Mouse (Mus musculus) urinary bladder, adult 18-20 months (tissue): ENCODE measurements around the gene 1700001C19Rik.

Experiments
- DNase-seq, 2 experiments: peaks; one replicate each; pipeline ENCODE4 v3.0.0; 2022; ENCODE audit warnings: low spot score in 2 of 2, mixed read lengths in 2 of 2

1700001C19Rik gene

DNA sequence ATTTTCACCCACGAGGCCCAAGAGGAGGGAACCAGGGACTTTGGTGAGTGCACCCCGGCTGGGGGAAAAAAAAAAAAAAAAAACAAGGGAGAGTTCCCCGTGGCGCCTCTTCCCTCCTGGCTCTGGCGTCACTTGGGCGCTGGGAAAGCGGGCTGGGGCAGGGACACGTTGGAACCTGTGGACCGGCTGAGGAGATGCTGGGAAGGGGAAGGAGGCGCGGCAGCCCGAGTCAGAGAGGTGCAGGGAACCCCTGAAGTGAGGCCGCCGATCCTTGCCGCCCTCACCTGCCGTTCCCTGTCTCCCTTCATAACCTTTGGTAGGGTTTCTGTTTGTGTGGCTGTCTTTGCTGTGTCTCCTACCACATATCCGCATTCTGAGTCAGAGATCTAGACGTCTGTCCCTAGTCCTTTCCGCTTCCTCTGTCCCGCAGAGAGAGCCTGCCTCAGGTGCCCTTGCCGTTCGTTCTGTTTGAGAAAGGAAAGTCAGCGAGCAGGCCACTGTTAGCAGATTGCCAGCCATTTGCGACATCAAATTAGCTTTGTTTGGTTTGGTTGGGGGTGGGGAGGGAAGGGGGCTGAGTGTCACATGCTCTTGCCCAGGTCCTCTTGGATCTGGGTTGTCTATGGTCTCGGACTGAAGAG, at the start of gene 1700001C19Rik:
TSS of gene 1700001C19Rik (minus strand) at position 470 of the 641 bp plus-strand sequence.
- no peak for DNase-seq

DNA sequence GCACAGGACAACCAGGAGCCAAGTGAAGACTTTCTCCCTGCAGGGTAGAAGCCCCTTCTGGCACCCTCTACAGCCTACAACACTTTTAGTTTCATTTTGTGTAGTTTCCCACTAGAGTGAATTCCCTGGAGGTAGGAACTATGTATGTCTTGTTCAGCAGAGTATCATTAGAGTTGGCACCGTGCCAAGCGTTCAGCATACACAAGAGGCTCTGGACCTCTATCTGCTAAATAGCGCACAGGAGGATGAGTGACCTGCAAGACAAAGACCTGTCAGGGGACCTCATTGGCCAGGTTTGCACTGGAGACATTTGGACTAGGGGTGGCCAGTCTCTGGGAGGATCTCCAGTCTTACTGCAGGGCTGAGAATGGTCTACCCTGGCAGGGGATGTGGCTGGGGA, 48.6 kb upstream of the 1700001C19Rik start:
- no peak for DNase-seq

DNA sequence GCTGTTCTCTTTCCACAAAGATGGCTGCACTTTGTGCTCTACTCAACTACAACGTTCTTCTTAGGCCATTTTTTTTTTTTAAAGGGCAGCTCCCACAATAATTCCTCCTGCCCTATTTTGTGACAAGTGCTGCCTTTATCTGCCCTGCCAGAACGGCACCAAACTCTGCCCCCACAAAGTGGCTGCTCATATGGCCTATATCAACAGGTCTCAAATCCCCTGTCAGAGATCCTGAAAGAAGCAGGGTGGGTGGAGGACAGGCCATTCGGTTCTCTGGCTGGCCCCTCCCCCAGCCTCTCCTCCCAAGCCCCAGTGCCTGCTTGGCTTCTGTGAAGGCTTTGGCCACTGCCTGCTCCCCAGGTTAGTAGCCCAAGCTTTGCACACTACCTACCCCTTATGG, 47.8 kb upstream of the 1700001C19Rik start:
- no peak for DNase-seq

DNA sequence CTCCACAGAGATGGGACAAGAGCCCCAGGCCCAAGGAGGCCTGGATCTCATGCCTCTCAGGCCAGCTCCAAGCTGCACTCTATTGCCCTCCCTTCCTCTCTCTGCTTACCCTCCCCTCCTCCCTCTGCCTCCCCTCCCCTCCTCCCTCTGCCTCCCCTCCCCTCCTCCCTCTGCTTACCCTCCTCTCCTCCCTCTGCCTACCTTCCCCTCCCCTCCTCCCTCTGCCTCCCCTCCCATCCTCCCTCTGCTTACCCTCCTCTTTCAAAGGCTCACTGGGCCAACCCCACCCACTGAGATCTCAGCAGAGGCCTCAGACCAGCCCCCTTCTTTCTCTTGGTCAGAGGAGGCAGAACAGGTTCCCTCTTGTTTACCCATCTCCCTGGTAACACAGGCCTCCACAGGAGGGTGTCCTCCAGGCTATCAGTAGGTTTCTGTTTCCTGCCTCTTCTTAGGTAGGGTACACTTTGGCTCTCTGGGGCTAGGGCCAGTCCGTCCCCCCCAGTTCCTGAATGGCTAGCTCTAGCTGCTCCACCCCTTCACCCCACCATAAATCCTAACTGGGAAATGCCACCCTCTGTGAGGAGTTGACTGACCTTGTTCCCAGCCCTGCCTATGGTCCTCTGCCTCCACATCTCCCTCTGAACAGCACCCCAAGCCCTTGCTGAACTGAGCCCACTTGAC, 47.2 kb upstream of the 1700001C19Rik start:
- peak in 1 of 2 experiments; percentile 70 for DNase-seq

DNA sequence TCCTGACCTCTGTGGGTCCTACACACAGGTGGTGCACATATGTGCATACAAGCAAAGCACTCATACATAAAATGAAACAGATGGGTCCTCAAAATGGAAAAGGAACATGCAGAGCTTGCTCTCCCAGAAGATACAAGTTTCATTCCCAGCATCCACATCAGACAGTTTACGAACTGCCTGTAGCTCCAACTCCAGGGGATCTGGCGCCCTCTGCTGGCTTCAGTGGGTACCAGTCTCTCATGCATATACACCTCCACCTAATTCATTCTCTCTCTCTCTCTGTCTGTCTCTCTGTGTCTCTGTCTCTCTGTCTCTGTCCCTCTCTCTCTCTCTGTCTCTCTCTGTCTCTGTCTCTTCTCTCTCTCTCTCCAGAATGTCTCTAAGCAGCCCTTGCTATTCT, 45.2 kb upstream of the 1700001C19Rik start:
- DNase-seq: no peak

DNA sequence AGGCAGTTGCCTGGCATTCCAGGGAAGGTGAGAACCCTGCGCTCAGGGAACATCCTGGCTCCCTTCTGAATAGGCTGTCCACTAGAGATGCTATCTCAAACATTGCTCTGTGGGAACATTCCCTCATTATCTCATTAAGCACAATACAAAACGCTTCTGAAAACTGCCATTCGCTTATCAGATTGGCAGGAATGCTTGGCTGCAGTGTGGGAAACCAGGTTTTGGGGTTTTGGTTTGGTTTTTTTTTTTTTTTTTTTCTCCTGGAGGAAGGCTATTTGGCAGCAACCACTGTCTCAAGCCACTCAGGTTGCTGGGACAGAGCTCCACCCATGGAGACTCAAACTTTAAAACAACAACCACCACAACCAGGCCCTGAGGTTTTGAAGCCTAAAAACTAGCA, 42.7 kb upstream of the 1700001C19Rik start:
- no peak for DNase-seq

DNA sequence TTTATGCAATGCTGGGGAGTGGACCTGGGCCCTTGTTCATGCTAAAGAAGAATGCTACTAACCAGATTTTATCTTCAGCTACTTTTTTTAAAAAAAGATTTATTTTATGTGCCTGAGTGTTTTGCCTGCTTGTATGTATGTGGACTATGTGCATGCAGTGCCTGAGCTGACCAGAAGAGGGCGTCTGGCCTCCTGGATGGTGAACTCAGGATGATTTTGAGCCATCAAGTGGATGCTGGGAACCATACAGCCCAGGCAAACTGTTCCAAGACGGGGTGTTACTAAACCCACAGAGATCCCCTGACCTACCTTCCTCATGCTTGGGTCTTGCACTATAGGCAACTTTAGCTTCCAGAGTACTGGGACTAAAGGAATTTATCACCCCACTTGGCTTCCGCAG, 38.5 kb upstream of the 1700001C19Rik start:
- no peak for DNase-seq

DNA sequence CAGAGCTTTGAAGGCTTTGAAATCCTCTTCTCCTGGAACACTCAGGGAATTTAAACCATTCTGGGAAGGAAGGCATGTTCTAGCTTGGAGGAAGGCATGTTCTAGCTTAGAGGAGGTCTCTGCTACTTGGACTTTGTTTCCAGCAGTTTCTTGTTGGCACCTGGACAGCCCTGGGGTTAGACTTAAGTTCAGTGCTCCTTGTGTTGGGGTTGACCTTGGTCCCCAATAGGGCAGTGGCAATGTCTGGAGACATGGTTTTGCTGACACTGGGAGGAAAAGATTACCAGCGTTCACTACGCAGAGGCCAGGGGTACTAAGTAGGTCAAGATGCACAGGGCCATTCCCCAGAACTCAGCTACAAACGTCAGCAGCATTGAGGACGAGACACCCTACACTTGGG, 38.0 kb upstream of the 1700001C19Rik start:
- DNase-seq: no peak

DNA sequence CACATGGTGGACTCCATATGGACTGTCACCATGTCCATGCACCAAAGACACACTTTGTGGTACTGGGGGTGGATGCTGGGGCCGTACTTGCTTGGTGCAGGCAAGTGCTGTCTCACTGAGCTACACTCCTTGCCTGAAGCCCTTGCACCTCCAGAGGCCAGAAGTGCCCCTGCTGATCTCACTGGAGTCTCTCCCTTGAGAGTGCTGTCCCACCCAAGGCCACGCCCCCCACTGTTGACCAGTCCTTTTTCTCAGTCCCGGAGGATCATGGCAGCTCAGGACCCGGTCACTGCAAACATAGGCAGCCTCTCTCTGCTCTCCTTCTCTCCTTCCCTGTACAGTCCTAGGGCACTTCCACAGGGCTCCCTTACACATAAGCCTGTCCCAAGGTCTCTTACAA, 37.1 kb upstream of the 1700001C19Rik start:
- DNase-seq: no peak

DNA sequence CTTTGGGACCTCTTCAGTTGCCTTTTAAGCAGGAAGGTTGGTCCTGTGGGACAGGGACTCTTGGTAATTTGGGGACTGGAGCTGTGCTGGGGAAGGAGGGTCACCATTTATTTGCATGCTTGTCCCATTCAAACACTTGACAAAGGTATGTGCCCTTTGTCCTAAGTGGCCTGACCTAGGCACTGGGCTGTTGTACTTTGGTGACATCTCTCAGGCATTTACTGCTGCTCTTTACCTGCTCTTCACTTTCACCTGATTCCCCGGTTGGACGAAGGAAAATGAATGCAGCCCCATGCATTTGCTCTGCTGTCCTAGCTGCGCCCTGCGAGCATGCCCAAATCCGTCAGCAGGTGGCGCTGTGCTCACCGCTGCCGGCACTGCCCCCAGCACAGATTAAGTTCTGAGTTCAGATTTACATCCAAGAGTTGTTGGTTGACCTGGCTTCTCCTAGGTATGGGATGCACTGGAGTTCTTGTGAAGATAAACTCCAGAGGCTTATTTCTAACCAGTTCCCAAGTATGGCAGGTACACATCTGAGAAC, 36.3 kb upstream of the 1700001C19Rik start:
- DNase-seq: no peak

DNA sequence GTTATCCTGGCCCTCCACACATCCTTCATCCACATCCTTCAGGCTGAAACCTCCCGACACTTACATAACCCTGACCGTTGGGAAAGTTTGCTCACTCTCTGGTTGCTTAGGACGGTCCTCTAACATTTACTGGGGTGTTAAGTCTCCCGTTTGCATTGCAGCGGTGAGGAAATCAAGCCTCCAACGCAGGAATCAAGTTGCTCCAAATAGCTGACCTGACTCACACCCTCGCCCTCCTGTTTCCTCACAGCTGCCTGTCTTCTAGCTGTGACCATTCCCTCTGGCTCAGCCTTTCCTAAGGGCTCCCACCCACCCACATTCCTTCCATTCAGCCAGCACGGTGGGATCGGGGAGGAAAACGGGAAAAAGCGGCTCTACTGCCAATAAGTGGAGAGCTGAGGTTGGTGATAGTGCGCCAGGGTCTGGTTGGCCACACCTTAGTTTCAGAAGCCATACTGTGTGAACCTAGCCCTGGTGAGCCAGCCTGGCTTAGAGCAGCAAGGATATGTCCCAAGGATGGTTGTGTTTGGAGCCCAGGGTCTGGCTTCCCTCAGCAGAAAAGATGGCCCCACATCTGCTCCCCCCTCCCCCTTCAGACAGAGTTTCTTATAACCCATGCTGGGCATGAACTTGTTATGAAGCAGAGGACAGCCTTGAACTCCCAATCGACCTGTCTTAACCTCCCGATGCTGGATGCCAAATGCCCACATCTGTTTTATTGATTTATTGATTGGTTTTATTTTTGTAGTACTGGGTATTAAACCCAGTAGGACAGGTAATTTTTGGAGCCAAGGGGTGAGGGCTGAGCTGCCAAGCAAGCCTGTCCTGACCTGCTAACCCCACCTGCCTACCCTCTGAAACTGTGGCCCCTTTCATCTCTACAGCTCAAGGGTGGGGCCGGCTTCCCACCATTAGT, 35.5 kb upstream of the 1700001C19Rik start:
- DNase-seq: no peak

DNA sequence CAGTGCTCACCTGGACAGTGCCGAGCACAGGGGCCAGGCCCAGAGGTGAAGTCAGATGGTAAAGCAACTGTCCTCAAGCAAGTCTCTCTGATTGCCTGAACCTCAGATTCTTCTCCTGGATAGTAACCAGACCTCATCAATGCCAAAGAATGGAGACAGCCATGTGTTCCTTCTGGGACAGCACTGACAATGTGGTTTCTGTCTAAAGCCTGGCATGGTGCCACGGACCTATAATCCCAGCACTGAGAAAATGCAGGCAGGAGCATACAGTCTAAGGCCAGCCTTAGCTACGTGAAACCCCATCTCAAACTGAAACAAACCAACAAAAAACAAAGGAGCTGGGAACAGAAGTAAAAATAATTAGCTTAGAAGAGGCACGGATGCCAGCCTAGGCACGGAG, 33.5 kb upstream of the 1700001C19Rik start:
- no peak for DNase-seq

DNA sequence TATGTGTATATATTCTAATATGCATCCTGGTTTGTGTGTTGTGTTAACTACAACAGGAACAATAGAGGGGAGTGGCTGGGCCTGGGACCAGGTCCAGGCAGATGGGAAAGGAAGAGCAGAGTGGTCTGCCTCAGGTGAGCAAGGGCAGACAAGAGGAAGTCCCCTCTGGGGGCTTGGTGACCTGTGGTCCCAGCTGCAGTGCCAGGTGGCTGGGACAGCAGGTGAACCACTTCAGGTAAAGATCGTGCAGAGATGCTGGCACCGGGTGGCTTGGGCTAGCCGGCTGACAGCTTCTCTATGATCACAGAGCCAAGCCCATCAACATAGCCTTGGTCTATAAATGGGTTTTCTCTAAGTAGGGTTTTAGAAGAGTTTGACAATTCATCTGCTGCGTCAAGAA, 32.9 kb upstream of the 1700001C19Rik start:
- DNase-seq: no peak

DNA sequence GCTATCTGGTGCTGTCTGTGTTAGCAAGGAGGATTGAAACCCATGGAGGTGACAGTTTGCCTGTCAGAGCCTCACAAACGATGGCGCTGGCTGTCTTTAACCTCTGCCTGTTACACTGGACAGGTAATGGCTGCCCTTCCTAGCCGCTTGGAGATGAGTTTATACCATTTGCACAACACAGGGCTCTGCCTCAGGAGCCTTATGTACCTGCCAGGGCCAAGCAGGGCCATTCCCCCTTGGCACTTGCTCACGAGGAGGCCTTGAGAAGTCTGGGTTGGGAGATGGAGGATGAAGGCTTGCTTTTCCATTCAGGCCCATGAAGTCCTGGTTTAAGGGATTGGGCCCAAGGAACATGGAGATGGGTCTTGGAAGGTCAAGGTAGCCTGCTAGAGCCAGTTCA, 32.5 kb upstream of the 1700001C19Rik start:
- no peak for DNase-seq

DNA sequence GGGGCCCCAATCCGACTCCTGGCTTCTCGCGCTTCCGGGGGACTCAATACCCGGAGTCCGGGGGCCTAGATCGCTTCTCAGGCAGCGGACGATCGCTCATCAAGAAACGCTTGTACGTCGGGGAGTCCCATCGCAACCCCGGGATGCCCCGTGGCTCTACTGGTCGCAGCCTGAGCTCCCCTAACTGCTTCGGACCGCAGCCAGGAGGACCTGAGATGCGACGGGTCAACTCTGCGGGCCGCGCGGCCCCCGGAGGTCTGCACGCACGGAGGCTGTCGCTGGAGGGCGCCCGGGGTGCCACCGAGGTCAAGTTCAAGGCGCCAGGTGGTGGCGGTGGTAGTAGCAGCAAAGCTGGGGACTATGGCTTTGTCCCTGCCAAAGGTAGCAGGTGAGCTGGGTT, 31.3 kb upstream of the 1700001C19Rik start:
- DNase-seq: no peak

DNA sequence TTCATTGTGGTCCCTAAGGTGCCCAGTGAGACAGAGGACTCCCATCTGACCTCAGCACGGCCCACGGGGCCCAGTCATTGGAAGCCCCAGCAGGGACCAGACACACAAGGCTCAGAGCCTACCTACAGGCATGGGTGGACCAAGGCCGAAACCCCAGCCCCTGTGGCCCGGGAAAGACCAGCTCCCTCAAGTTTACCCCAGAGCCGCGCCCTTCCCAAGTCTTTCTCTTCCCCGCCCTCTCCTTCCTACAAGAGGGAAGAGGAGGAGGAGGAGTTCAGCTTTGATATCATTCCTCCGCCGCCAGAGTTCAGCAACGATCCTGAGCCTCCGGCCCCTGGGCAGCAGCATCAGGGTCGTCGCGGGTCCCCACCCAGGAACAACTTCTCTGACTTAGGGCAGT, 30.9 kb upstream of the 1700001C19Rik start:
- DNase-seq: no peak

DNA sequence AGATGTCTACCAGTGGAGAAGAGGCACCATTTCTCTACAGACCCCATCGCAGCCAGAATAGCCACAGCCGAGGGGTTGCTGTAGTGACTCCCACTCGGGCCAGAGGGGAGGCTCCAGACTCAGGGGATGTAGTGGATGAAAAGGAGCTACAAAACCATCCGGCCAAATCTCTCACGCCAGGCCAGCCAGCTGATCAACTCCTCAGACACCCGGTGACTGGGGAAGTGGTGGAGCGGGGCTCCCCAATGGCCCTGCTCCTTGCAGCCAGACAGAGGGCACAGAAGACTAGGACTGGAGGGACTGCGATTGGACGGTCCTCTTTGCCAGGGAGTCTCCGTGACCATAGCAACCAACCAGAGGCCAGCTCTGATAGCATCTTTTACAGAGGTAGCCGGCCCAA, 30.5 kb upstream of the 1700001C19Rik start:
- DNase-seq: no peak

DNA sequence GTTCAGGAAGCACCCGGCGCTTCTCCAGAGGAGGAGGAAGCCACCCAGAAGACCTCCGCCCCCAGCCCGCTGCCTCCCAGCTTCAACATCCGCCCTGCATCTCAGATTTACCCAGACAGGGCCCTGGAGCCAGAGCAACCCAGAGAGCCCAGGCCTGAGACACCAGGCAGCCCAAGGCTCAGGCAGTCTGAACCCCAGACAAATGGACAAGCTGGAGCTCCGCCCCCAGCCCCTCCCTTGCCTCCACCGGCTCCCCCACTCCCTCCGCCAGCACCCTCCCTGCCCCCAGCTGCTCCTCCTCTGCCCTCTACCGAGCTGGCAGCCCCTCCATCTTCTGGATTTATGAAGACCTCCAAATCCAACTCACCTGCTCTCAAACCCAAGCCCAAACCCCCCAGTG, 29.1 kb upstream of the 1700001C19Rik start:
- no peak for DNase-seq

DNA sequence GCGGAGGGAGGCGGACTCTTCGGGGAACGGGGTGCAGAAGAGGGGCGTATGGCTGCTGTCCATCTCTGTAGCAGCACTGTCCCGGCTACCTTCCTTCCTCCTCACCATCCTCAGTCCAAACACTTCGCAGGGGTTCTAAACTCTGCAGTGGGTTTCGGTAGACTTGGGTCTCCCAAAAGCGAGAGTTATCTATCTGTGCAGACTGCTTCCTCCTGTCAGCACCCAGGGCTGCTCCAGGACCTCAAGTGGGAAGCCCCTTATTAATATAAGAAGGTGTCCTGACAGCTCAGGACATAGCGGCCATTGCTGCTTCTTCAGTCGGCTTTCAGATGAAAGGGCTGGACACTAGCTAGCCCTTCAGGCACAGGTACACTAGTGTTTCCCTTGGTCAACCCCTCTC, 27.8 kb upstream of the 1700001C19Rik start:
- no peak for DNase-seq

DNA sequence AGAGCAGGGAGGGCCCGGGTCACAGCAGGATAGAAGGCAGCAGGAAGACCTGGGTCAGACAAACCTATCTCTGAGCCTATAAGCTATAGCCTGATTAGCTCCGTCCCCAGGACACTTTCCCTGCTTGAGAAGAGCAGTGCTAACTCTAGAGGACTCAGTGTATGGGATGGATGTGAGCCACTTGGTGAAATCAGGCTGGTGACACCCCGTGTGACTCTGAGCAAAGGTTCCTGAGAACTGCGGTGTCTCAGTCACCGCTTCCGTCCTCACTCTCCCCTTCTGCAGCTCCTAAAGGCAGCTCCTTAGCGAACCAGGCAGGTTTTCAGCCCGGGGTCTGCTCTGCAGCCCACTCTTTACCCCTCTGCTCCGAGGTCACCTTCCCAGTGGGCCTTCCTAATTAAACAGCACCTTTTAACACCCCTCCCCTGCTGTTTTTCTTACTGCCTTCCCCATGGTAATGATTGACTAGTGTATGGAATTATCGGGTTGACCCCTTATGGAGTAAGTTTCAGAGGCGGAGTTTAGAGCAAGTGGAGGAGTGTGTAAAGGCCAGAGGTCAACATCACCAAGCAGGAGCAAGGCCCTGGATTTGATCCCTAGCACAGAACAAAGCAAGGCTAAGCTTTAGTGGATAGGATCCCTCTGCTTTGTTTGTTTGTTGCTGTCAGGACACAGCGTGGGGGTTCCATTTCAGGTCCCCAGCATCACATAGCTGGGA, 27.2 kb upstream of the 1700001C19Rik start:
- no peak for DNase-seq

DNA sequence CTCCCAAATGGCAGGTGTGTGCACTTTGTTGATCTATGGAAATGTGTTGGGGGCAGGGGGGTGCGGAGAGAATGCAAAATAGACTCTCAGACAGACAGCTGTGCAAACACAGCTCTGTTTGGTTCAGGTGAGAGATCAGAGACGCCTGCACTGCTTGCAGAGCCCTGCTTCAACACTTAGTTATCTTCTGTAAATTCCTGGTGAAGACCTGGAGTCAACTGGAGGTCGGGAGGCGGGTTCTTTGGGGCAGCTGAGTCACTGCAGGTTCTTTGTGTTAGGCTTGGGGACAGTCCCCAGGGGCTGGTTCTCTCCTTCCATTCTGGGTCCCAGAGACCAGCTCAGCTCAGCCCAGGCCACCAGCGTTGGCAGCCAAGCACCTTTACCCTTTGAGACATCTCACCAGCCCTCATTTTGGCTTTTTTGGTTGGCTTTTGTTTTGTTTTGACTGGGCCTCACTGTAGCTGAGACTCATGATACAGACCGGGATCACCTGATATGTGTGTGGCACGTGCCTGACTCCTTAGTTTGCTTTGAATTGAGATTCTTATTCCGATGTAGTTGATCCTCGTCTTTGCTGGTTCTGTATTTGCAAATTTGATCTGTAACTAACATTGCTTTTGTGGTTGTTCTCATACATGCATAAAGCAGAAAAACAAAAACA, 25.7 kb upstream of the 1700001C19Rik start:
- DNase-seq: no peak
